In the genomic region with DNA sequence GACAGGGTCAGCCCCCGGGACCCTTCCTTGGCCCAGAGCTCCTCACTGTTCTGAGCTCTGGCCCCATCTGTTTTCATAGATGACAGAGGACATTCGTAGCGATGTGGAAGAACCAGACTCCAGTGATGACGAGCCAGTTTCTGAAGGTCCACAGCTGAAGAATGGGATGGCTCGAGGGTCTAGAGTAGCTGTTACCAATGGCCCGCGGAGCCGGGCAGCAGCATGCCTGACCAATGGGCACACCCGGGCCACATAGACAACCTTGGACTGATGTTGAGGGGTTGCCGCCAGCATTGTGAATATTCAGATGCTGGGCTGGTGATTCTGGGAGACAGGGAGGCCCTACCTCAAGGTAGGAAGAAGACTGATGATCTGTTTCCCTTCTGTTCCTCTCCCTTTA, we compare ENCODE assay signal across 22 mouse cellular contexts. TPM values are rescaled to one million over a fixed set of nuclear protein-coding genes. Genes with fewer than 3 reads are reported as not detected.
A peak's percentile ranks its signal among the peaks of the same experiment; 100 is the strongest.
DNase-seq lines count a peak whose midpoint lies in the region.
"Had no signal": no experiment of that assay in that cellular context is flagged by ENCODE, and none has a peak within 500 bp of the region (broad histone marks: within the 10 kb centered on the region; RNA-seq: fewer than 3 reads in every experiment).

No protein-coding gene starts in this region.

- no peak overlapping the region for H3K27ac ChIP-seq in heart, embryonic 10.5 days
- H3K27ac ChIP-seq in limb, embryonic 10.5 days: no peak overlapping the region
- H3K27ac ChIP-seq: embryonic facial prominence, embryonic 13.5 days; embryonic facial prominence, embryonic 15.5 days; forebrain, embryonic 10.5 days; forebrain, embryonic 12.5 days had no signal

- no peaks in the 10 kb centered on the region for H3K9me3 ChIP-seq in heart, embryonic 10.5 days
- no peaks in the 10 kb centered on the region for H3K9me3 ChIP-seq in limb, embryonic 10.5 days (replicated peaks)
- H3K9me3 ChIP-seq: embryonic facial prominence, embryonic 13.5 days; embryonic facial prominence, embryonic 15.5 days; forebrain, embryonic 10.5 days; forebrain, embryonic 12.5 days; G1E had no signal

- H3K4me3 ChIP-seq in heart, embryonic 10.5 days: no peak overlapping the region
- H3K4me3 ChIP-seq in limb, embryonic 10.5 days: no peak overlapping the region
- H3K4me3 ChIP-seq: embryonic facial prominence, embryonic 13.5 days; embryonic facial prominence, embryonic 15.5 days; erythroblast, embryonic 14.5 days; forebrain, embryonic 10.5 days; forebrain, embryonic 12.5 days had no signal

- H3K36me3 ChIP-seq in heart, embryonic 10.5 days: peaks cover 53% of the 10 kb centered on the region
- H3K36me3 ChIP-seq in limb, embryonic 10.5 days: peaks cover 33% of the 10 kb centered on the region
- H3K36me3 ChIP-seq: G1E had no signal

- H3K4me1 ChIP-seq in heart, embryonic 10.5 days: no peaks in the 10 kb centered on the region
- H3K4me1 ChIP-seq in limb, embryonic 10.5 days: no peaks in the 10 kb centered on the region
- H3K4me1 ChIP-seq: embryonic facial prominence, embryonic 13.5 days; embryonic facial prominence, embryonic 15.5 days; forebrain, embryonic 10.5 days; forebrain, embryonic 12.5 days had no signal

- WGBS in heart, embryonic 10.5 days: 92% methylated on average over 10 of the region's 10 CpGs
- WGBS in limb, embryonic 10.5 days: 95% methylated on average over 10 of the region's 10 CpGs

- peak; percentile 1 for DNase-seq in embryo, embryonic 10 days (ENCODE audit: low spot score)
- no peak for DNase-seq in embryo, embryonic 11 days
- peak; percentile 66 for DNase-seq in heart, embryonic 10.5 days (ENCODE audit: low spot score)
- DNase-seq in heart, postnatal 10 days: no peak
- peak; percentile 18 for DNase-seq in limb, embryonic 10.5 days (ENCODE audit: low spot score)
- DNase-seq: adrenal gland, adult 8-10 months; adrenal gland, postnatal 14 days; adrenal gland, postnatal 36 days; B cell, adult 2 months; cerebellum, adult 11-12 months; cerebellum, adult 8-10 months; cerebellum, adult 9-11 months; cerebellum, postnatal 14 days; cerebellum, postnatal 36 days had no signal

- intact Hi-C loops in heart, postnatal 10 days (cut with DNase I): no loop called here

- H3K27me3 ChIP-seq in heart, embryonic 10.5 days (ENCODE audit: insufficient read depth, poor library complexity, severe bottlenecking): no peaks in the 10 kb centered on the region
- no peaks in the 10 kb centered on the region for H3K27me3 ChIP-seq in limb, embryonic 10.5 days (ENCODE audit: low read depth, poor library complexity, severe bottlenecking)
- H3K27me3 ChIP-seq: CH12.LX; embryonic facial prominence, embryonic 13.5 days; embryonic facial prominence, embryonic 15.5 days; forebrain, embryonic 12.5 days; Patski had no signal

RNA-seq across cellular contexts. Expression of a gene that starts 30.7 kb away (rescaled TPM):
- 21.7 and 31.2 TPM in 2 replicates for polyA plus RNA-seq in heart, embryonic 10.5 days (2016; fragmentation: Nextera tagmentation; extraction: Ambion mirVana)
- total RNA-seq in heart, postnatal 10 days (2021): 10 to 100 TPM; 45.9 to 65.9 TPM
- polyA plus RNA-seq in limb, embryonic 10.5 days (2016; fragmentation: Nextera tagmentation; extraction: Ambion mirVana): 8.3 and 10.2 TPM in 2 replicates
- polyA plus RNA-seq: erythroblast, embryonic 14.5 days; G1E had no signal

Comparison
In these comparisons a context has a peak if more than half of its experiments do, and no peak if none do; other contexts are left out.
1. DNase-seq: peak in embryo, embryonic 10 days (single experiment), heart, embryonic 10.5 days (single experiment) and limb, embryonic 10.5 days (single experiment); none in embryo, embryonic 11 days (single experiment) and heart, postnatal 10 days (0 of 2).